Mouse (Mus musculus) kidney, adult 2 months (tissue): ENCODE measurements around the gene Prex1. TPM values are rescaled to one million over a fixed set of nuclear protein-coding genes. Genes with fewer than 3 reads are reported as not detected.

Source experiments
- DNase-seq: peaks from one replicate; pipeline ENCODE4 v3.0.0; 2021
- H3K27ac ChIP-seq: fragments of 200-500 bp; 2 replicates; pipeline ENCODE4 v1.5.1; 2012; ENCODE audit warnings: low read depth, low read length, control low read depth, inconsistent platforms; ENCODE audit not compliant: insufficient read depth
- H3K27me3 ChIP-seq: fragments of 200-500 bp; replicated peaks from 2 replicates; pipeline ENCODE4 v1.6.1; 2012; ENCODE audit warnings: mild to moderate bottlenecking, moderate library complexity, low read length, inconsistent platforms; ENCODE audit not compliant: control insufficient read depth, insufficient read depth
- H3K36me3 ChIP-seq: fragments of 200-500 bp; 2 replicates; pipeline ENCODE4 v1.6.1; 2012; ENCODE audit warnings: mild to moderate bottlenecking, moderate library complexity, low read length, inconsistent platforms; ENCODE audit not compliant: control insufficient read depth, insufficient read depth
- H3K4me1 ChIP-seq: fragments of 200-500 bp; 2 replicates; pipeline ENCODE4 v1.6.1; 2011; ENCODE audit warnings: low read length; ENCODE audit not compliant: control insufficient read depth, insufficient read depth
- H3K4me3 ChIP-seq: fragments of 200-500 bp; 2 replicates; pipeline ENCODE4 v1.5.1; 2011; ENCODE audit warnings: mild to moderate bottlenecking, low read depth, low read length, control low read depth; ENCODE audit not compliant: insufficient read depth
- CTCF ChIP-seq: fragments of 200-500 bp; conservative IDR thresholded peaks from 2 replicates; pipeline ENCODE4 v1.5.1; 2011; ENCODE audit warnings: low read depth, mild to moderate bottlenecking, control low read depth, low read length, moderate library complexity, mixed read lengths; ENCODE audit not compliant: insufficient read depth, insufficient read length
- POLR2A ChIP-seq: fragments of 200-500 bp; IDR thresholded peaks from one replicate; pipeline ENCODE4 v1.6.1; 2011; ENCODE audit warnings: low read depth, low read length, control low read depth
- WGBS: fragments of 180-500 bp; shearing (Covaris S2); methylation state at CpG from one replicate; pipeline ENCODE4 v1.1.7; 2018; 5-methylcytosine and 5-hydroxymethylcytosine counted together
- polyA plus RNA-seq: library from polyadenylated mRNA; depleted of rRNA; stranded (reverse); fragments of >200 nt; gene quantifications from 2 replicates; pipeline ENCODE4 v1.2.3, GENCODE M21; 2012

Prex1 gene
- polyA plus RNA-seq, 1 experiment = 14.5 TPM

DNA sequence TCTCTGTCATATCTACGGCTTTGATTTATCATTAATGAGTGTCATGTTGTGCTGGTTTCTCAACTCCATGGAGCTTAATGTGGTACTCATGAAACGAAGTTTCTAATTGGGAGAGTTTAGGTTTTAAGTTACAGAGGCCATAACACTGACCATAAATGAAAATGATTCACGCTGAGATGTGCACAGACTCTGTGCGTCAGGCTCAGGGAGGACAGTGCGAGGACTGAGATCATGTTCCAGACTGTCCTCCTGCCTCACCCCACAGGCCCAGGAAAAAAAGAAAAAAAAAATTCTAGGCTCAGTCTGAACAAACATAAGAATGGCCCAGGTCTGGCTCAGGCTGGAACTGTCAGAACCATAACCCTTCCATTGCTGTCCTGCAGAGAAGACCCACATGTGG lies 133.8 kb downstream of the Prex1 start:
- Histone ChIP-seq H3K27ac (no peak overlapping the region), H3K36me3 (no peaks in the 10 kb centered on the region), H3K4me3 (no peak overlapping the region), H3K27me3 (no peaks in the 10 kb centered on the region), H3K4me1 (no peaks in the 10 kb centered on the region)
- DNase-seq = no peak
- 66% methylated on average over 5 of the region's 5 CpGs for WGBS
- no peak for TF ChIP-seq CTCF
- TF ChIP-seq POLR2A = no peak

DNA sequence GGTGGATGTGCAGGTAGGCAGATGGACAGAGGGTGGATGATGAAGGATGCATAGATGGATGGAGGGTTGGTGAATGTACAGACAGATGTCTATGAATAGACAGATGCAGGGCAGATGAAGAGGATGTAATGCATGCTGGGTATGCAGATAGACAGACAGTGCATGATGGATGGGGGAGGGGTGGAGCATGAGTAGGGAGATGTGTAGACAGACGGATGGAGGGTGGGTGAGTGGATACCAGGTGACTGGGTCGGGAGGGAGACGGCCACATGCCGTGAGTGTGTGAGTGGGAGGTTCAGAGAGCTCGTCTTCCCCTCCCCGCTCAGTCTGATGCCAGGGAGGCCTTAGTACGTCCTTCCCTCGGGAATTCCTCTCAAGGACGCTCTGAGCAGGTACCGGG lies 134.3 kb downstream of the Prex1 start:
- Histone ChIP-seq H3K4me1 (no peaks in the 10 kb centered on the region), H3K4me3 (no peak overlapping the region), H3K27ac (no peak overlapping the region), H3K27me3 (no peaks in the 10 kb centered on the region), H3K36me3 (no peaks in the 10 kb centered on the region)
- WGBS = 62% methylated on average over 10 of the region's 10 CpGs
- TF ChIP-seq CTCF = no peak
- TF ChIP-seq POLR2A = no peak
- no peak for DNase-seq

DNA sequence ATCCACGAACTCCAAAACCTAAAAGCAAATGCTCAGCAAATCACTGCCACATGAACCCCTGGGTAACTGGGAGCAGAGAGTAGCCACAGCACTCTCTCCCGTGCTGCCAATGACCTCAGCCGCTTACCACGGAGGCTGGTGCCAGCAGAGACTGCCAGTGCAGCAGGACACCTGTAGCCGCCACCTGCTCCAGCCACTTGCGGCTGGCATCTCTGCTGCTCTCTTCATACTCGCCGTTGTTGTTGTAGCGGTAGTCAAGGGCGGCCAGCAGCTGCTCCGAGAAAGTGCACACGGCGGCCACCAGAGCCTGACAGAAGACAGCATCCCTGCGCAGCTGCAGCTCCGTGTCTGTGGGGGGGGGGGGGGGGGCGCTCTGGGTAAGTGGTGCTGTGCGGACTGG lies 138.2 kb downstream of the Prex1 start:
- no peaks in the 10 kb centered on the region for H3K36me3 ChIP-seq
- WGBS = 35% methylated on average over 17 of the region's 17 CpGs
- no peaks in the 10 kb centered on the region for H3K4me1 ChIP-seq
- no peak overlapping the region for H3K27ac ChIP-seq
- DNase-seq = no peak
- H3K27me3 ChIP-seq = no peaks in the 10 kb centered on the region
- H3K4me3 ChIP-seq = no peak overlapping the region
- no peak for TF ChIP-seq CTCF
- no peak for TF ChIP-seq POLR2A

DNA sequence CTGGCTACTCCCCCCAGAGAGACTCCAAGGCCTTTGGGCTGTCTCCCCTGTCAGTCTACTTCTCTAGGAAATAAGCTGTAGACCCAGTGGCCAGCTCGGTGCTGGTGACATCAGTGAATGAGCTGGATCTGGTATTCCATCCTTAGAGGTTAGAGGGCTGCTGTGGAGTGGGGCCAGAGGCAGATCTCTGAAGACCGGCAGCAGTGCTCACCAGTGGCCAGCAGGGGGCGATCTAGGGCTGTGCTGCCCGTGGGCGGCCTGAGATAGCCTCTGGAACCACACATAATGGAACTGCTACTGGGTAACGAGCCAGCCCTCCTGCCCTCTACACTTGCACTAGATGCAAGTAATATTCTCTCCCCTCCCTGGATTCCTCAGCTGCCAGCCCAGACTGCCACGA lies 138.7 kb downstream of the Prex1 start:
- no peaks in the 10 kb centered on the region for H3K4me1 ChIP-seq
- H3K27ac ChIP-seq = no peak overlapping the region
- H3K27me3 ChIP-seq = no peaks in the 10 kb centered on the region
- H3K4me3 ChIP-seq = no peak overlapping the region
- DNase-seq = peak; percentile 52
- TF ChIP-seq POLR2A (no peak), CTCF (peak; percentile 77)
- 17% methylated on average over 7 of the region's 7 CpGs for WGBS
- H3K36me3 ChIP-seq = no peaks in the 10 kb centered on the region

DNA sequence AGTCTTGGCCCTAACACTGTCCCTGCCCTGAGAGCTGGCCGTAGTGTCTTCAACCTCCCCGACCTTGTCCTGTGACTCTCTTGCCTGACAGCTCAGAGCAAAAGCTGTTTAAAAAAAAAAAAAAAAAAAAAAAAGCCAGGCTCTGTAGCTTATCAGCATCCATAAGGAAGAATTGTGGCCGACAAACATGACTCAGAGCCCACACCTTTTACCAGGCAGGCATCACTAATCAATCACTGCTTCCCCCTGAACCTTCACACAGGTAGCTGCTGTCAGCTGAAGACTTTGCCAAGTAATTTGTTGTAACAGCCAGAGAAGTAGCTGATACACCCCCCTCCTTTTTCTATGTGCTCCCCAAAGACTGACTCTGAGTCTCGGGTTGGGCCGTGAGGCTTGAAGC lies 140.0 kb downstream of the Prex1 start:
- Histone ChIP-seq H3K4me1 (no peaks in the 10 kb centered on the region), H3K27me3 (no peaks in the 10 kb centered on the region), H3K36me3 (no peaks in the 10 kb centered on the region), H3K4me3 (no peak overlapping the region), H3K27ac (no peak overlapping the region)
- no peak for DNase-seq
- WGBS = 89% methylated on average over 5 of the region's 5 CpGs
- no peak for TF ChIP-seq POLR2A
- TF ChIP-seq CTCF = no peak

DNA sequence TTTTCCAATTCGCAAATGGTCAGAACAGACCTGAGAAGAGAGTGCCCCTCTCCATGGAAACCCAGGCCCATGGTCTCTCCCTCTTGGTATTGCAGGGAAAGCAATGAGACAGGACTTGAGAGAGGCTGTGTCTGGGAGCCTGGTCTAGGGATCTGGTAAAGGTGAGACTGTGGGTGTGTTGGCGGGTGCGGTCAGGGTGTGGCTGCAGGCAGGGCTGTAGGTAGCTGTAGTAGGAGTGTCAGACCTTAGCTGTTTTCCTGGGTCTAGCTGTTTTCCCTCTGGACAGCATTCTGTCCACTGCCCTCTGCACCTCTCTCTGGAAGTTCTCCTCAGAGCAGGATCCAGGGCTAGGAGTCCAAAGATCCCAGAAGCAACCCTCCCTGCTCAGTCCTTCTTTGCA lies 141.3 kb downstream of the Prex1 start:
- Histone ChIP-seq H3K27me3 (no peaks in the 10 kb centered on the region), H3K36me3 (no peaks in the 10 kb centered on the region), H3K4me3 (no peak overlapping the region), H3K27ac (no peak overlapping the region), H3K4me1 (no peaks in the 10 kb centered on the region)
- 90% methylated on average over 3 of the region's 3 CpGs for WGBS
- TF ChIP-seq POLR2A (no peak), CTCF (no peak)
- DNase-seq = no peak

DNA sequence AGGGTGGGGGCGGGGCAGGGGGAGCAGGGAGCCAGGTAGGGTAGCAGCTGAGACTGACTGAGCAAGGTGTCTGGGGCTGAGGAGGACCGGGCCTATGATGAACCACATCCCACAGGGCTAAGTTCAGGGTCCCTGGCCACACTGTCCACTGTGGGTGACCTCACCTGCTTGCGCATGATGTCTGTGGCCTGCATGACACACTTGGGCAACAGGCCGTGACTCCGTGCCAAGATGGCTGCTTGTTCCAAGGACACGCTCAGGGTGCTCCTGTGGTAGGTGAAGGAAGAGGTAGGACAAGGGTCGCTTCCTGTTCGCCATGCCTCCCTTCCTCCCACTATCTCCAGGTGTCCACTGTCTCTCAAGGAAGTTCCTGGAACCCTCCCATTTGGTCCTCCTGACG lies 144.4 kb downstream of the Prex1 start:
- H3K27me3 ChIP-seq = no peaks in the 10 kb centered on the region
- DNase-seq = peak; percentile 63
- no peaks in the 10 kb centered on the region for H3K36me3 ChIP-seq
- no peak for TF ChIP-seq CTCF
- no peak for TF ChIP-seq POLR2A
- no peak overlapping the region for H3K27ac ChIP-seq
- H3K4me1 ChIP-seq = no peaks in the 10 kb centered on the region
- no peak overlapping the region for H3K4me3 ChIP-seq
- 71% methylated on average over 9 of the region's 9 CpGs for WGBS

DNA sequence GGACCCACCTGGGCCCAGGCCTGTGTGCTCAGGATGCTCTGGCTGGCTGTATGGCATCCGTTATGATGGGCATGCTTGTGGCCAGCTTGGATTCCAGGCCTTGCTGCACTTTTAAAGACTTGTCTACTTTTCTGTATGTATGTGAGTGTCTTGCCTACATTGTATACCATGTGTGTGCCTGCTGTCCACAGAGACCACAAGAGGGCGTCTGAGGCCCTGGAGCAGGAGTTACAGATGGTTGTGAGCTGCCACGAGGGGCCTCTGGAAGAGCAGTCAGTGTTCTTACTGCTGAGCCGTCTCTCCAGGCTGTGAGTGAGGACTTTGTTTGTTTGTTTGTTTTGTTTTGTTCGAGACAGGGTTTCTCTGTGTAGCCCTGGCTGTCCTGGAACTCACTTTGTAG lies 148.1 kb downstream of the Prex1 start:
- no peak overlapping the region for H3K27ac ChIP-seq
- no peaks in the 10 kb centered on the region for H3K36me3 ChIP-seq
- H3K4me1 ChIP-seq = no peaks in the 10 kb centered on the region
- no peaks in the 10 kb centered on the region for H3K27me3 ChIP-seq
- WGBS = 83% methylated on average over 5 of the region's 5 CpGs
- no peak overlapping the region for H3K4me3 ChIP-seq
- DNase-seq = no peak
- TF ChIP-seq POLR2A (no peak), CTCF (no peak)
